35 mouse cellular contexts compared by ENCODE assay signal in the genomic region with DNA sequence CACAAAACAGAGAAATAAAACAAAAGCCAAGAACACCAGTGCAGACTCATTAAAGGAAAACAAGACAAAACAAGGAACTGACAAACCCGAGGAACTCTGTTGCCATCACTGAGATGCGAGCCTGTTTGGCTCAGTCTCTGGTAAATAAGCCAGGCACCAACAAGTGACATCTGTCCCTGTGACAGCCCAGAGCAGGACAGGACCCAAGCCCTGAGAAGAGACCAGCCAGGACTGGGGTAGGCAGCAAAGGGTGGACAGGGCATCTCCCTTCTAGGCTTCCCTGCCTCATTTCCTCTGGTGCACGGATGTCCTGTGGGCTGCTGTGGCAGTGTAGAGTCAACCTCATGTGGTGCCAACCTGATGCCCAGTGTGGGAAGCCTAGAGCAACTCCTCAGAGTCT. TPM values are rescaled to one million over a fixed set of nuclear protein-coding genes. Genes with fewer than 3 reads are reported as not detected.
DNase-seq lines count a peak whose midpoint lies in the region; ATAC-seq lines count a peak whose summit lies in the region.
"Had no signal": no experiment of that assay in that cellular context is flagged by ENCODE, and none has a peak within 500 bp of the region (broad histone marks: within the 10 kb centered on the region; RNA-seq: fewer than 3 reads in every experiment).

No protein-coding gene starts in this region.

- H3K36me3 ChIP-seq in kidney, embryonic 15.5 days = no peaks in the 10 kb centered on the region
- H3K36me3 ChIP-seq in kidney, embryonic 14.5 days (ENCODE audit: control insufficient read depth, insufficient read depth, low read length) = no peaks in the 10 kb centered on the region
- H3K36me3 ChIP-seq in megakaryocyte, embryonic 14.5 days (replicated peaks; ENCODE audit: low read length) = peaks cover 98% of the 10 kb centered on the region
- H3K36me3 ChIP-seq in limb, embryonic 10.5 days = no peaks in the 10 kb centered on the region; the same call in 1 of the 2 replicates
- H3K36me3 ChIP-seq: forebrain, embryonic 12.5 days; hindbrain, embryonic 10.5 days; limb, embryonic 15.5 days; liver, embryonic 15.5 days; neural tube, embryonic 15.5 days; stomach, embryonic 15.5 days had no signal

- ATAC-seq in kidney, embryonic 15.5 days (replicated peaks; ENCODE audit: low FRiP score) = no peak
- no peak for ATAC-seq in kidney, embryonic 14.5 days (ENCODE audit: low FRiP score, low TSS enrichment)
- no peak for ATAC-seq in megakaryocyte, adult 5-6 weeks (ENCODE audit: poor library complexity, severe bottlenecking)
- ATAC-seq: hindbrain, embryonic 16.5 days had no signal

- no peaks in the 10 kb centered on the region for H3K9me3 ChIP-seq in kidney, embryonic 15.5 days (replicated peaks)
- H3K9me3 ChIP-seq in kidney, embryonic 14.5 days (ENCODE audit: control insufficient read depth, low read length) = no peaks in the 10 kb centered on the region
- no peaks in the 10 kb centered on the region for H3K9me3 ChIP-seq in megakaryocyte, embryonic 14.5 days
- H3K9me3 ChIP-seq in limb, embryonic 10.5 days (replicated peaks) = no peaks in the 10 kb centered on the region
- H3K9me3 ChIP-seq: forebrain, embryonic 12.5 days; hindbrain, embryonic 10.5 days; limb, embryonic 15.5 days; liver, embryonic 15.5 days; neural tube, embryonic 15.5 days; stomach, embryonic 15.5 days had no signal

- no peak overlapping the region for H3K4me2 ChIP-seq in kidney, embryonic 15.5 days
- H3K4me2 ChIP-seq in kidney, embryonic 14.5 days (replicated peaks; ENCODE audit: low read depth, low read length) = no peak overlapping the region
- H3K4me2 ChIP-seq: forebrain, embryonic 12.5 days; limb, embryonic 15.5 days; liver, embryonic 15.5 days; lung, embryonic 14.5 days; neural tube, embryonic 15.5 days; stomach, embryonic 15.5 days had no signal

- no peak overlapping the region for H3K4me3 ChIP-seq in kidney, embryonic 15.5 days (replicated peaks)
- no peak overlapping the region for H3K4me3 ChIP-seq in kidney, embryonic 14.5 days (ENCODE audit: low read length)
- H3K4me3 ChIP-seq in megakaryocyte, embryonic 14.5 days (replicated peaks) = peak overlapping the region; percentile 25
- no peak overlapping the region for H3K4me3 ChIP-seq in limb, embryonic 10.5 days
- H3K4me3 ChIP-seq: forebrain, embryonic 12.5 days; hindbrain, embryonic 10.5 days; limb, embryonic 15.5 days; liver, embryonic 15.5 days; neural tube, embryonic 15.5 days; stomach, embryonic 15.5 days had no signal

- H3K4me1 ChIP-seq in kidney, embryonic 15.5 days = peaks cover 85% of the 10 kb centered on the region
- H3K4me1 ChIP-seq in kidney, embryonic 14.5 days (ENCODE audit: control insufficient read depth, insufficient read depth, low read length) = peaks cover 47% of the 10 kb centered on the region
- peaks cover 99% of the 10 kb centered on the region for H3K4me1 ChIP-seq in megakaryocyte, embryonic 14.5 days
- peaks cover 98% of the 10 kb centered on the region for H3K4me1 ChIP-seq in limb, embryonic 10.5 days

- H3K9ac ChIP-seq in kidney, embryonic 15.5 days = no peak overlapping the region
- no peak overlapping the region for H3K9ac ChIP-seq in kidney, embryonic 14.5 days (ENCODE audit: low read depth, low read length)
- H3K9ac ChIP-seq: forebrain, embryonic 12.5 days; limb, embryonic 15.5 days; liver, embryonic 15.5 days; lung, embryonic 14.5 days; neural tube, embryonic 15.5 days; stomach, embryonic 15.5 days had no signal

- peaks cover 5% of the 10 kb centered on the region; the same call in 1 of the 2 replicates for H3K27me3 ChIP-seq in kidney, embryonic 15.5 days
- H3K27me3 ChIP-seq in kidney, embryonic 14.5 days (ENCODE audit: control insufficient read depth, insufficient read depth, low read length) = no peaks in the 10 kb centered on the region
- H3K27me3 ChIP-seq in megakaryocyte, embryonic 14.5 days (replicated peaks) = no peaks in the 10 kb centered on the region
- no peaks in the 10 kb centered on the region for H3K27me3 ChIP-seq in limb, embryonic 10.5 days (ENCODE audit: low read depth, poor library complexity, severe bottlenecking)
- H3K27me3 ChIP-seq: limb, embryonic 15.5 days; neural tube, embryonic 15.5 days; Patski; stomach, embryonic 15.5 days had no signal

- H3K27ac ChIP-seq in kidney, embryonic 15.5 days = peak overlapping the region; percentile 75; the same call in 1 of the 2 replicates
- H3K27ac ChIP-seq in kidney, embryonic 14.5 days (ENCODE audit: low read depth, low read length) = no peak overlapping the region
- peak overlapping the region; percentile 85 for H3K27ac ChIP-seq in limb, embryonic 10.5 days
- H3K27ac ChIP-seq: forebrain, embryonic 12.5 days; hindbrain, embryonic 10.5 days; limb, embryonic 15.5 days; liver, embryonic 15.5 days; neural tube, embryonic 15.5 days; stomach, embryonic 15.5 days had no signal

- DNase-seq in cerebellum, postnatal 25 days = peak; percentile 40 to 41
- no peak for DNase-seq in cerebellum, adult 11 months
- DNase-seq in limb, embryonic 10.5 days (ENCODE audit: low spot score) = no peak
- DNase-seq in retina, postnatal 1 day = no peak
- DNase-seq: adrenal gland, postnatal 10 days; cerebellum, adult 8-10 months; gastrocnemius, postnatal 25 days; heart, adult 11 months; heart, postnatal 14 days; kidney, adult 8-10 months; layer of hippocampus, postnatal 36 days; left cerebral cortex, postnatal 4 days; lung, embryonic 14.5 days; lung, postnatal 36 days; midbrain, embryonic 14.5 days; right cerebral cortex, postnatal 25 days; thymus, adult 18-20 months; thymus, postnatal 25 days had no signal

- 72% methylated on average over 3 of the region's 3 CpGs for WGBS in kidney, embryonic 15.5 days
- WGBS in kidney, embryonic 14.5 days = 81% methylated on average over 3 of the region's 3 CpGs
- WGBS in limb, embryonic 10.5 days = 73% methylated on average over 3 of the region's 3 CpGs

RNA-seq across cellular contexts. Expression of a gene that starts 35.8 kb away (rescaled TPM):
- polyA plus RNA-seq in kidney, embryonic 15.5 days (2015; fragmentation: Nextera tagmentation; extraction: Ambion mirVana) = 3.5 and 3.6 TPM in 2 replicates
- 3.6 and 3.7 TPM in 2 replicates for polyA plus RNA-seq in kidney, embryonic 14.5 days (2014; fragmentation: Nextera tagmentation; extraction: Ambion mirVana)
- 54.9 and 189 TPM in 2 replicates for polyA plus RNA-seq in megakaryocyte, embryonic 14.5 days (2012; ENCODE audit: insufficient read depth, low replicate concordance)
- total RNA-seq in megakaryocyte, adult 5-6 weeks (2015) = 29.5 and 30.0 TPM in 2 replicates
- 25.1 and 26.5 TPM in 2 replicates for total RNA-seq in megakaryocyte, adult 5-6 weeks (2017)
- polyA plus RNA-seq in limb, embryonic 10.5 days (2016; fragmentation: Nextera tagmentation; extraction: Ambion mirVana) = 2.0 and 2.8 TPM in 2 replicates

RNA-seq across cellular contexts. Expression of a gene that starts 40.6 kb away (rescaled TPM):
- 0.18 TPM in 1 of 2 replicates, not detected in the other for polyA plus RNA-seq in kidney, embryonic 15.5 days (2015; fragmentation: Nextera tagmentation; extraction: Ambion mirVana)
- polyA plus RNA-seq in kidney, embryonic 14.5 days (2014; fragmentation: Nextera tagmentation; extraction: Ambion mirVana) = not detected in 2 replicates
- 0.25 TPM in 1 of 2 replicates, not detected in the other for polyA plus RNA-seq in megakaryocyte, embryonic 14.5 days (2012; ENCODE audit: insufficient read depth, low replicate concordance)
- 0.27 TPM in 1 of 2 replicates, not detected in the other for total RNA-seq in megakaryocyte, adult 5-6 weeks (2015)
- total RNA-seq in megakaryocyte, adult 5-6 weeks (2017) = not detected in 2 replicates
- polyA plus RNA-seq in limb, embryonic 10.5 days (2016; fragmentation: Nextera tagmentation; extraction: Ambion mirVana) = not detected in 2 replicates
- total RNA-seq: adrenal gland, postnatal 10 days; common myeloid progenitor, adult 5-6 weeks; gastrocnemius, postnatal 25 days; left cerebral cortex, postnatal 4 days; megakaryocyte-erythroid progenitor cell, adult 5-6 weeks; MEL had no signal
- polyA plus RNA-seq: forebrain, embryonic 12.5 days; heart, embryonic 14.5 days; hindbrain, embryonic 10.5 days; hindbrain, embryonic 16.5 days; intestine, embryonic 14.5 days; limb, embryonic 15.5 days; liver, embryonic 15.5 days; lung, embryonic 14.5 days; midbrain, embryonic 14.5 days; stomach, embryonic 15.5 days had no signal

RNA-seq across cellular contexts. Expression of a gene that starts 51.7 kb away (rescaled TPM):
- polyA plus RNA-seq in kidney, embryonic 15.5 days (2015; fragmentation: Nextera tagmentation; extraction: Ambion mirVana) = 51.8 and 54.8 TPM in 2 replicates
- polyA plus RNA-seq in kidney, embryonic 14.5 days (2014; fragmentation: Nextera tagmentation; extraction: Ambion mirVana) = 59.8 and 74.9 TPM in 2 replicates
- polyA plus RNA-seq in megakaryocyte, embryonic 14.5 days (2012; ENCODE audit: insufficient read depth, low replicate concordance) = 2.2 TPM in 1 of 2 replicates, not detected in the other
- 85.8 and 88.2 TPM in 2 replicates for total RNA-seq in megakaryocyte, adult 5-6 weeks (2015)
- 33.0 and 37.6 TPM in 2 replicates for total RNA-seq in megakaryocyte, adult 5-6 weeks (2017)
- polyA plus RNA-seq in limb, embryonic 10.5 days (2016; fragmentation: Nextera tagmentation; extraction: Ambion mirVana) = 49.4 and 51.5 TPM in 2 replicates

RNA-seq across cellular contexts. Expression of a gene that starts 51.8 kb away (rescaled TPM):
- polyA plus RNA-seq in kidney, embryonic 15.5 days (2015; fragmentation: Nextera tagmentation; extraction: Ambion mirVana) = 14.0 and 16.0 TPM in 2 replicates
- 10.6 and 14.7 TPM in 2 replicates for polyA plus RNA-seq in kidney, embryonic 14.5 days (2014; fragmentation: Nextera tagmentation; extraction: Ambion mirVana)
- 12.6 and 15.3 TPM in 2 replicates for polyA plus RNA-seq in megakaryocyte, embryonic 14.5 days (2012; ENCODE audit: insufficient read depth, low replicate concordance)
- total RNA-seq in megakaryocyte, adult 5-6 weeks (2015) = 52.6 and 53.0 TPM in 2 replicates
- total RNA-seq in megakaryocyte, adult 5-6 weeks (2017) = 57.5 and 63.1 TPM in 2 replicates
- 4.0 and 5.7 TPM in 2 replicates for polyA plus RNA-seq in limb, embryonic 10.5 days (2016; fragmentation: Nextera tagmentation; extraction: Ambion mirVana)

Comparison
In these comparisons a context has a peak if more than half of its experiments do, and no peak if none do; other contexts are left out.
1. DNase-seq: peak in cerebellum, postnatal 25 days (2 of 2); none in cerebellum, adult 11 months (single experiment), limb, embryonic 10.5 days (single experiment) and retina, postnatal 1 day (single experiment).
2. RNA of a gene that starts 35.8 kb away (polyA plus RNA-seq): 54.9 to 189 TPM in megakaryocyte, embryonic 14.5 days; 3.6 to 3.7 TPM in kidney, embryonic 14.5 days, 3.5 to 3.6 TPM in kidney, embryonic 15.5 days and 2.0 to 2.8 TPM in limb, embryonic 10.5 days; every median in the first group is over 10 times any median in the second.
3. RNA of a gene that starts 51.7 kb away (polyA plus RNA-seq): 59.8 to 74.9 TPM in kidney, embryonic 14.5 days, 51.8 to 54.8 TPM in kidney, embryonic 15.5 days and 49.4 to 51.5 TPM in limb, embryonic 10.5 days; 2.2 TPM in megakaryocyte, embryonic 14.5 days; every median in the first group is over 10 times any median in the second.